ENCODE assay signal across 8 mouse cellular contexts in the genomic region with DNA sequence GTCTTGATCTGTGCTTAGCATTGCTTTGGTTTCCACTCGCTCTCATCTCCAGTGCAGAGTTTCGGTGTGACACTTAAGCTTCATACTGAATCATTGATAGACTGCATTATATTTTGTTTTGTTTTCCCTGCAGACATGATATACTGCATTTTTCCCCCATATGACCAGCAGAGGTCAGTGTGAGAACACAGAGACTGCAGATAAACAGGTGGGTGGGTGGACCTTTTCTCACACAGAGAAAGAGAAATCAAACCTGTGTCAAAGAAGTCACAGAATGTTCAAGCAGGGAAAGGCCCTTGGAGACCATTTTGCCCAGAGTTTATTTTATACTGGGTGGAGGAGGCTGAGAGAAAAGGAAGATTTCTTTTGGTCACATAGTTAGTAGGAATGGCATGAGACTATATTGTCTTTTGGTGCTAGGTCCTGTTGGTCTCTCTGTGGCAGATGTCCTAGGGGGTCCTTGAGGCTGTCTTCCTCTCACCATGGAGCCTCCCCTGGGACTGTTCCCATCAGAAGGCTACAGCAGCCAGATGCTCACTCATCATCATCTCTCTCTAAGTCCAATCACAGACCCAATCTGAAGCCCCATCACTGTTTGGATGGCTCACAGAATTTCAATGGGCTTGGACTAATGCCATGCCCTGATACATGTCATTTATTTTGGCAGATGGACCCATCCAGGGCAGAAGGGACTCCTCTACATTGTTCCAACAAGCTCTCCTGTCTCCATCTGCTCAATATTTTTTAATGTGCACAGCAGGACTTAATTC.
A peak's percentile ranks its signal among the peaks of the same experiment; 100 is the strongest.
DNase-seq lines count a peak whose midpoint lies in the region; ATAC-seq and TF ChIP-seq lines count a peak whose summit lies in the region.

No protein-coding gene starts in this region.

- H3K9ac ChIP-seq in hindbrain, postnatal 0 days (replicated peaks; ENCODE audit: low read length) = no peak overlapping the region

- no peaks in the 10 kb centered on the region for H3K9me3 ChIP-seq in hindbrain, postnatal 0 days (ENCODE audit: low read length)

- peak; percentile 67 for ATAC-seq in hindbrain, postnatal 0 days

- no peaks in the 10 kb centered on the region for H3K36me3 ChIP-seq in hindbrain, postnatal 0 days (ENCODE audit: insufficient read depth, low read length)

- peak; percentile 72 for TF ChIP-seq CTCF in hindbrain, postnatal 0 days (IDR thresholded peaks at IDR 0.05; ENCODE audit: low read depth)

- no peaks in the 10 kb centered on the region for H3K27me3 ChIP-seq in hindbrain, postnatal 0 days (ENCODE audit: insufficient read depth, low read length)

- intact Hi-C loops in gastrocnemius, postnatal 14 days (cut with DNase I; ENCODE audit: low total_unique reads) = loop anchor here (10.0 kb wide), 1 partner anchor 858 kb away; no protein-coding TSS in a partner anchor

- no peak overlapping the region for H3K4me2 ChIP-seq in hindbrain, postnatal 0 days (ENCODE audit: low read depth, low read length)

- WGBS in hindbrain, postnatal 0 days = 70% methylated on average over 2 of the region's 2 CpGs

- no peaks in the 10 kb centered on the region for H3K4me1 ChIP-seq in hindbrain, postnatal 0 days (ENCODE audit: insufficient read depth, low read length)

- no peak overlapping the region for H3K4me3 ChIP-seq in hindbrain, postnatal 0 days (ENCODE audit: low read length)

- DNase-seq in adrenal gland, adult 2 months = peak; percentile 8
- no peak for DNase-seq in adrenal gland, postnatal 25 days
- peak; percentile 1 to 3 for DNase-seq in left cerebral cortex, adult 18-20 months (ENCODE audit: low spot score in 2 of 2)
- DNase-seq in left cerebral cortex, adult 11 months (ENCODE audit: low spot score) = no peak
- DNase-seq in adipocyte (ENCODE audit: low spot score) = peak; percentile 57
- DNase-seq in hindbrain, postnatal 0 days (ENCODE audit: low spot score) = peak; percentile 75
- no peak for DNase-seq in B cell, adult 2 months
- DNase-seq in gastrocnemius, postnatal 14 days = no peak

- no peak overlapping the region for H3K27ac ChIP-seq in hindbrain, postnatal 0 days

Comparison
In these comparisons a context has a peak if more than half of its experiments do, and no peak if none do; other contexts are left out.
1. DNase-seq: peak in adrenal gland, adult 2 months (single experiment), left cerebral cortex, adult 18-20 months (2 of 2), adipocyte (single experiment) and hindbrain, postnatal 0 days (single experiment); none in adrenal gland, postnatal 25 days (single experiment), left cerebral cortex, adult 11 months (single experiment), B cell, adult 2 months (0 of 2) and gastrocnemius, postnatal 14 days (single experiment).